Mouse (Mus musculus): ENCODE measurements around the gene Ulk2. TPM values are rescaled to one million over a fixed set of nuclear protein-coding genes. Genes with fewer than 3 reads are reported as not detected.
"Not testable (repeated sequence)": the region's sequence is repeated elsewhere in the genome, so short reads cannot be mapped to it uniquely, and the experiment has no call there.

Ulk2 gene
- polyA plus RNA-seq, 1 experiment from 2014 or later = 11.4 TPM

DNA sequence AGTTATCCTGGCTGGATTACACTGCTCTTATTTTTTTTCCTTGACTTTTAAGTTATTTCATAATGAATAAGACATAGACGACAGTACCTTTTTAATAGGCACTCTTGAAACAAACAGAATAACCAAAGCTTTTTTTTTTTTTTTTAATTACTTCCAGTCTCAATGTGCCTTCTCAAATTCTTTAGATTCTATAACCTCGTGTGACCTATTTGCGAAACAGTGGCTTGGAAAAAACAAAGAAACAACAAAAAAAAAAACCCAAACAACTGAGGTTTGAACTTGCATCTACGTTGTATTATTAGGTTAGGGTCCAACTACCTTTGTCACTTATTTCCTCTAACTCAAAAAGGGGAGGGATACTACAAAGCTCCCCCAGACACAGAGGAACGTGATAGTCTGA lies 1.2 kb downstream of the Ulk2 start:
- Histone ChIP-seq H3K4me2 (ENCODE audit: low read depth, low read length) (peak overlapping the region; percentile 73), H3K36me3 (ENCODE audit: control insufficient read depth, insufficient read depth) (0 out of 2 replicates have a peak, but pooled peaks cover 2% of the 10 kb centered on the region), H3K27me3 (ENCODE audit: control insufficient read depth, insufficient read depth, low read length) (no peaks in the 10 kb centered on the region), H3K9ac (ENCODE audit: low read length) (peak overlapping the region; percentile 97), H3K4me1 (ENCODE audit: control insufficient read depth, insufficient read depth, low read length) (peaks cover 6% of the 10 kb centered on the region), H3K27ac (ENCODE audit: low read length) (peak overlapping the region; percentile 90), H3K9me3 (replicated peaks; ENCODE audit: control insufficient read depth, low read length) (no peaks in the 10 kb centered on the region), H3K4me3 (ENCODE audit: low read length) (peak overlapping the region; percentile 91)
- ATAC-seq (replicated peaks; ENCODE audit: extremely low read depth, insufficient read depth, low FRiP score) = no peak
- WGBS = 13% methylated on average over 5 of the region's 5 CpGs

DNA sequence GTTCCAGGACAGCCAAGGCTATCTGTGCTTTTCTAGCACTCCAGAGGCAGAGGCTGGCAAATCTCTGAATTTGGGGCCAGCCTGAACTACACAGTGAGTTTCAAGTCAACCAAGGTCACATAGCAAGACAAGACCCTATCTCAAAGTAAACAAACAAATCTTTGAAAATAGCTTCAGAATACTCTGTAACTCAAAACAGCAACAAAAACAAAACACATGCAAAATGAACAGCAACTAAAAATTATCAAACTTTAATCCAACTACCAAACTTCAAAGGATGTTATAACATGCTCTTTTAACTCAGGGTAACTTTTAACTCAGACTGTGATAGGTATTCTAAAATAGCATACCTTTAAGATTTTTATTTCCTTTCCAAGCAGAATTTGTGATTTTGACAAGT lies 2.0 kb downstream of the Ulk2 start:
- no peak overlapping the region for H3K9ac ChIP-seq (ENCODE audit: low read length)

DNA sequence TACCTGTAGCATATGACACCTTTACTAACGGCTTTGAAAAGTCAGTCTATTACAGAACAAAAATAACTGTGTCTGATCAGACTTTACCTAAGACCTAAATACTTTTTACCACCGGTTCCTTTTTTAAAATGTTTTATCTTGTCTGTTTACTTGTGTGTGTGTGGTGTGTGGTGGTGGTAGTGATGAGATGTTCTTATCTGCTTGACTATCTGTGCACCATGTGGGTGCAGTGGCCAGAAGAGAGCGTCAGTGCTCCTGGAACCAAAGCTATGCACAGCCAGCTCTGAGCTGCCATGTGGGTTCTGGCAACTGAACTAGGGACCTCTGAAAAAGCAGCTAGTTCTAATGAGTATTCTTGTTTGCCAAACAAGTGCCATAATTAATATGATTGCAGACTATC lies 3.7 kb downstream of the Ulk2 start:
- Histone ChIP-seq H3K4me1 (ENCODE audit: control insufficient read depth, insufficient read depth, low read length) (peaks cover 6% of the 10 kb centered on the region), H3K9ac (ENCODE audit: low read length) (no peak overlapping the region), H3K36me3 (ENCODE audit: control insufficient read depth, insufficient read depth) (0 out of 2 replicates have a peak, but pooled peaks cover 2% of the 10 kb centered on the region), H3K27ac (ENCODE audit: low read length) (no peak overlapping the region), H3K4me3 (ENCODE audit: low read length) (no peak overlapping the region), H3K4me2 (ENCODE audit: low read depth, low read length) (no peak overlapping the region), H3K9me3 (replicated peaks; ENCODE audit: control insufficient read depth, low read length) (no peaks in the 10 kb centered on the region), H3K27me3 (ENCODE audit: control insufficient read depth, insufficient read depth, low read length) (no peaks in the 10 kb centered on the region)
- no peak for ATAC-seq (replicated peaks; ENCODE audit: extremely low read depth, insufficient read depth, low FRiP score)
- 78% methylated on average over 3 of the region's 3 CpGs for WGBS

More for the DNA sequence above, 2.0 kb downstream of the Ulk2 start:
- no peak for ATAC-seq (replicated peaks; ENCODE audit: extremely low read depth, insufficient read depth, low FRiP score)
- Histone ChIP-seq H3K4me1 (ENCODE audit: control insufficient read depth, insufficient read depth, low read length) (peaks cover 6% of the 10 kb centered on the region), H3K4me2 (ENCODE audit: low read depth, low read length) (no peak overlapping the region), H3K36me3 (ENCODE audit: control insufficient read depth, insufficient read depth) (0 out of 2 replicates have a peak, but pooled peaks cover 2% of the 10 kb centered on the region), H3K27me3 (ENCODE audit: control insufficient read depth, insufficient read depth, low read length) (no peaks in the 10 kb centered on the region), H3K27ac (ENCODE audit: low read length) (no peak overlapping the region), H3K4me3 (ENCODE audit: low read length) (no peak overlapping the region), H3K9me3 (replicated peaks; ENCODE audit: control insufficient read depth, low read length) (no peaks in the 10 kb centered on the region)

DNA sequence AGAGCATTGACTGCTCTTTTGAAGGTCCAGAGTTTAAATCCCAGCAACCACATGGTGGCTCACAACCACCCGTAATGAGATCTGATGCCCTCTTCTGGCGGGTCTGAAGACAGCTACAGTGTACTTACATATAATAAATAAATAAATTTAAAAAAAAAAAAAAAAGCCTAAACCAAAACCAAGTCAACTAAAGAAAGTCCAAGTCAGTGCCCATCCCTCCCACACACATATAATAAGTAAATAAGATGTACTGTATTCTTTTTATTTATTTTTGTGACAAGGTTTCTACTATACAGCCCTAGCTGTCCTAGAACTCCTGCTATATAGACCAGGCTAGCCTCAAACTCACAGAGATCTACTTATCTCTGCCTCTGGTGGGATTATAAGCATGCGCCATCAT lies 14.2 kb downstream of the Ulk2 start:
- not testable (repeated sequence) for H3K27ac ChIP-seq (ENCODE audit: low read length); ATAC-seq (replicated peaks; ENCODE audit: extremely low read depth, insufficient read depth, low FRiP score); H3K4me3 ChIP-seq (ENCODE audit: low read length); H3K9ac ChIP-seq (ENCODE audit: low read length); H3K4me2 ChIP-seq (ENCODE audit: low read depth, low read length); H3K4me1 ChIP-seq (ENCODE audit: control insufficient read depth, insufficient read depth, low read length); H3K9me3 ChIP-seq (replicated peaks; ENCODE audit: control insufficient read depth, low read length); H3K27me3 ChIP-seq (ENCODE audit: control insufficient read depth, insufficient read depth, low read length)
- 71% methylated on average over 3 of the region's 3 CpGs for WGBS
- H3K36me3 ChIP-seq (ENCODE audit: control insufficient read depth, insufficient read depth) = peaks cover 16% of the 10 kb centered on the region

DNA sequence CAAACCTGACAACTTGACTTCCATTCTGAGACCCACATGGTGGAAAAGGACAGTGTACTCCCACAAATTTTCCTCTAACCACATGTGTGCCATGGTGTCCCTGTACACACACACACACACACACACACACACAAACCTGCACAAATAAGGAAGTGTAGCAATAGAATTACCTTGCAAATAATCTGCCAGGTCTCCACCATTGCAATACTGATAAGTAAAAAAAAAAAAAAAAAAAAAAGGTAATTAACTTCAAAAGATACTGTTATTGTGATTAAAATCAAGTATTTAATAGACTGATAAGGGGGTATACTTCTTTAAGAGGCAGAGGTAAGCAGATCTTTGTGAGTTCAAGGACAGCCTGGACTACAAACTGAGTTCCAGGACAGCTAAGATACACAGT lies 14.9 kb downstream of the Ulk2 start:
- no peak overlapping the region for H3K4me2 ChIP-seq (ENCODE audit: low read depth, low read length)
- H3K36me3 ChIP-seq (ENCODE audit: control insufficient read depth, insufficient read depth) = peaks cover 12% of the 10 kb centered on the region
- H3K27me3 ChIP-seq (ENCODE audit: control insufficient read depth, insufficient read depth, low read length) = no peaks in the 10 kb centered on the region
- H3K4me1 ChIP-seq (ENCODE audit: control insufficient read depth, insufficient read depth, low read length) = no peaks in the 10 kb centered on the region
- no peak for ATAC-seq (replicated peaks; ENCODE audit: extremely low read depth, insufficient read depth, low FRiP score)
- no peak overlapping the region for H3K4me3 ChIP-seq (ENCODE audit: low read length)
- H3K27ac ChIP-seq (ENCODE audit: low read length) = no peak overlapping the region
- no peak overlapping the region for H3K9ac ChIP-seq (ENCODE audit: low read length)
- H3K9me3 ChIP-seq (replicated peaks; ENCODE audit: control insufficient read depth, low read length) = no peaks in the 10 kb centered on the region

DNA sequence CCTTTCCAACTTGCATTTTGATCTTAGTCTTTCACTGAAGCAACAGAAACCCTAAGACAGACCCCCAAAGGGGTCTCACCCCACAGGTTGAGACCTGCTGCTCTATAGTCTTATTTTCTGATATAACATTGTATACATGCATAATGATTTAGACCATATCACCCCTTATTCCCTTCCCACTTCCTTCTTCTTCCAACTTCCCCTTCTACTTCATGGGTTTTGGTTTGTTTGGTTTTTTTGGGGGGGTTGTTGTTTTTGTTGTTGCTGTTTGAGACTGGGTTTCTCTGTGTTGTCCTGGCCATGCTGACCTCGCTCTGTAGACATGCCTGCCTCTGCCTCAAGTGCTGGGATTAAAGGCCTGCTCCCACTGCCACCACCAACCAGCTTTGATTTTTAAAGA lies 15.7 kb downstream of the Ulk2 start:
- Histone ChIP-seq H3K27ac (ENCODE audit: low read length) (no peak overlapping the region), H3K4me3 (ENCODE audit: low read length) (no peak overlapping the region), H3K4me1 (ENCODE audit: control insufficient read depth, insufficient read depth, low read length) (no peaks in the 10 kb centered on the region), H3K36me3 (ENCODE audit: control insufficient read depth, insufficient read depth) (peaks cover 15% of the 10 kb centered on the region), H3K4me2 (ENCODE audit: low read depth, low read length) (no peak overlapping the region), H3K9ac (ENCODE audit: low read length) (no peak overlapping the region), H3K9me3 (replicated peaks; ENCODE audit: control insufficient read depth, low read length) (no peaks in the 10 kb centered on the region), H3K27me3 (ENCODE audit: control insufficient read depth, insufficient read depth, low read length) (no peaks in the 10 kb centered on the region)
- WGBS = 78% methylated on average over 1 of the region's 1 CpGs
- no peak for ATAC-seq (replicated peaks; ENCODE audit: extremely low read depth, insufficient read depth, low FRiP score)

DNA sequence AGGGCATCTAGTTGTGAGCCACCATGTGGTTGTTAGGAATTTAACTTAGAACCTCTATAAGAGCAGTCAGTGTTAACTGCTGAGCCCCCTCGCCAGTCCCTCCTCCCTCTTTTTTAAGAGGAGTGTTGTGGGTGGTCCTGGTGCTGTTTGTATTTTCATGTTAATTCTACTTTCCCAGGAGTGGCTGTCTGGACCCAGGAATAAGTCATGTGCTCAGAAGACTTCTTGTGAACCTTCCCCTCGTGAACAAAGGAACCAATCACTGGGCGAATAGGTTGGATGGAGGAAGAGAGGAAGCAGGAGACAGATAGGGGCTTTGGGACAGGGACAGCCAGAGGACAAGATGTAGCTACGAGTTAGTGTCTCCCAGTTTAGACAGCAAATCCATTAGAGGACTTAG lies 45.1 kb downstream of the Ulk2 start:
- ATAC-seq (replicated peaks; ENCODE audit: extremely low read depth, insufficient read depth, low FRiP score) = no peak
- WGBS = 64% methylated on average over 4 of the region's 4 CpGs
- Histone ChIP-seq H3K4me2 (ENCODE audit: low read depth, low read length) (no peak overlapping the region), H3K27ac (ENCODE audit: low read length) (no peak overlapping the region), H3K4me3 (ENCODE audit: low read length) (no peak overlapping the region), H3K27me3 (ENCODE audit: control insufficient read depth, insufficient read depth, low read length) (no peaks in the 10 kb centered on the region), H3K9ac (ENCODE audit: low read length) (no peak overlapping the region), H3K9me3 (replicated peaks; ENCODE audit: control insufficient read depth, low read length) (no peaks in the 10 kb centered on the region), H3K36me3 (ENCODE audit: control insufficient read depth, insufficient read depth) (peaks cover 30% of the 10 kb centered on the region), H3K4me1 (ENCODE audit: control insufficient read depth, insufficient read depth, low read length) (peaks cover 5% of the 10 kb centered on the region)

DNA sequence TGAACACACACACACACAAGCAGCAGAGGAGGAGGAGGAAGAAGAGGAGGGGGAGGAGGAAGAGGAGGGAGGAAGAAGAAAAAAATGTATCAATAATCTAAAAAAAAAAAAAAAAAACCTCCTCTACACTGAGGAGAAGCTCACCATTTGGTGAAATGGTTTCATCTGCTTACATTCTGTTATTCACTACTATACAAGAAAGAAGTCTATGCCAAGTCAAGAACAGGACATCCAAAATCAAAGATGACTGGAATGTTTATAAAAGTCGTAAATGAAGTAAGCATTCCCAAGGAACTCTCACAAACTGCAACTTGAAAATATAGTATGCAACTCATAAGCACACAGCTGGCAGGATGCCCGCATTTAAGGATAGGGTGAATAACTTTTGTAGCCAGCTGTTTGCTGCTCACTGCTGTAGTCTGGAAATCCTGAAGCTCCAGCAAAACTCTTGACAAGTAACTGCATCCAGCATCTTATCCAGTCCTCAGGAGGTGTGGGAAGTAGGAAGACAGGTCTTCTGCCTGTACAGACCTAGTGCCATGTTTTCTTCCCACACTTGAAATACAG lies 46.2 kb downstream of the Ulk2 start:
- Histone ChIP-seq H3K4me3 (ENCODE audit: low read length) (no peak overlapping the region), H3K4me2 (ENCODE audit: low read depth, low read length) (no peak overlapping the region), H3K27me3 (ENCODE audit: control insufficient read depth, insufficient read depth, low read length) (no peaks in the 10 kb centered on the region), H3K9ac (ENCODE audit: low read length) (no peak overlapping the region), H3K9me3 (replicated peaks; ENCODE audit: control insufficient read depth, low read length) (no peaks in the 10 kb centered on the region), H3K27ac (ENCODE audit: low read length) (no peak overlapping the region), H3K4me1 (ENCODE audit: control insufficient read depth, insufficient read depth, low read length) (no peaks in the 10 kb centered on the region), H3K36me3 (ENCODE audit: control insufficient read depth, insufficient read depth) (peaks cover 30% of the 10 kb centered on the region)
- no peak for ATAC-seq (replicated peaks; ENCODE audit: extremely low read depth, insufficient read depth, low FRiP score)
- WGBS = 74% methylated on average over 2 of the region's 2 CpGs

DNA sequence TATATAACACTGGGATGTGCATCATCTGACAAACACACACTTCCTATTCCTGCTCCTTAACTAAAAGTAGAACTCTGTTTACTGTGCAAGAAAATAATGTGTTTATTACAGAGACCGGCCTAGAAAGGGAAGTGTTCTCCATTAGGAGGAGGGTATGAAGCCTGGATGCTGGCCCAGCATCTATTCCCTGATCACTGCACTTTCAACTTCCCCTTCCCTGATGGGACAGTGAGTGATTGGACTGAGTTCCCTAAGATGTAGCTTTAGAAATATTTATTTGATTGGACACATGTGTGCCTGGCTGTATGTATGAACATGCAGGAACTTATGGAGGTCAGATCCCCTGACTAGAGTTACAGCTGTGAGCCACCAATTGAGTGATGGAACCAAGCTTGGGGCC lies 61.4 kb downstream of the Ulk2 start:
- Histone ChIP-seq H3K36me3 (ENCODE audit: control insufficient read depth, insufficient read depth) (peaks cover 25% of the 10 kb centered on the region), H3K27me3 (ENCODE audit: control insufficient read depth, insufficient read depth, low read length) (no peaks in the 10 kb centered on the region), H3K4me1 (ENCODE audit: control insufficient read depth, insufficient read depth, low read length) (peaks cover 4% of the 10 kb centered on the region), H3K9ac (ENCODE audit: low read length) (no peak overlapping the region), H3K4me3 (ENCODE audit: low read length) (no peak overlapping the region), H3K9me3 (replicated peaks; ENCODE audit: control insufficient read depth, low read length) (no peaks in the 10 kb centered on the region), H3K4me2 (ENCODE audit: low read depth, low read length) (no peak overlapping the region), H3K27ac (ENCODE audit: low read length) (no peak overlapping the region)
- 85% methylated on average over 1 of the region's 1 CpGs for WGBS
- ATAC-seq (replicated peaks; ENCODE audit: extremely low read depth, insufficient read depth, low FRiP score) = no peak
